Mouse (Mus musculus) liver, adult 2 months (tissue): ENCODE data around the gene Ambn. TPM values are rescaled to one million over a fixed set of nuclear protein-coding genes. Genes with fewer than 3 reads are reported as not detected.

Experiments
- DNase-seq: peaks from one replicate; pipeline ENCODE4 v3.0.0-alpha.2; 2011; ENCODE audit warnings: low read depth, low spot score; ENCODE audit errors: extremely low read depth
- H3K27ac ChIP-seq: fragments of 200-500 bp; replicated peaks from 2 replicates; pipeline ENCODE4 v1.5.1; 2012; ENCODE audit warnings: low read depth, mild to moderate bottlenecking, control low read depth, inconsistent platforms, low read length; ENCODE audit not compliant: insufficient read depth
- H3K27me3 ChIP-seq: fragments of 200-500 bp; 2 replicates; pipeline ENCODE4 v1.6.1; 2012; ENCODE audit warnings: mild to moderate bottlenecking, moderate library complexity, low read length, inconsistent platforms; ENCODE audit not compliant: control insufficient read depth, insufficient read depth
- H3K36me3 ChIP-seq: fragments of 200-500 bp; 2 replicates; pipeline ENCODE4 v1.6.1; 2012; ENCODE audit warnings: low read length, inconsistent platforms; ENCODE audit not compliant: control insufficient read depth, insufficient read depth
- H3K4me1 ChIP-seq: fragments of 200-500 bp; 2 replicates; pipeline ENCODE4 v1.6.1; 2011; ENCODE audit warnings: low read length; ENCODE audit not compliant: control insufficient read depth, insufficient read depth
- H3K4me3 ChIP-seq: fragments of 200-500 bp; 2 replicates; pipeline ENCODE4 v1.5.1; 2011; ENCODE audit warnings: low read depth, mild to moderate bottlenecking, control low read depth, low read length, moderate library complexity; ENCODE audit not compliant: insufficient read depth
- H3K79me2 ChIP-seq: fragments of 200-500 bp; 2 replicates; pipeline ENCODE4 v1.6.1; 2012; ENCODE audit warnings: inconsistent platforms, mild to moderate bottlenecking, low read length, moderate library complexity; ENCODE audit not compliant: control insufficient read depth, insufficient read depth
- H3K9ac ChIP-seq: fragments of 200-500 bp; 2 replicates; pipeline ENCODE4 v1.6.1; 2012; ENCODE audit warnings: low read depth, mild to moderate bottlenecking, control low read depth, inconsistent platforms, low read length
- CTCF ChIP-seq: fragments of 200-500 bp; IDR thresholded peaks from 2 replicates; pipeline ENCODE4 v1.5.1; 2011; ENCODE audit warnings: low read depth, low read length, control low read depth
- POLR2A ChIP-seq: fragments of 200-500 bp; IDR thresholded peaks from 2 replicates; pipeline ENCODE4 v1.6.1; 2011; ENCODE audit warnings: low read length, control low read depth; ENCODE audit not compliant: insufficient read depth; ENCODE audit errors: extremely low read depth
- WGBS: fragments of 180-500 bp; shearing (Covaris S2); methylation state at CpG from one replicate; pipeline ENCODE4 v1.1.7; 2018; 5-methylcytosine and 5-hydroxymethylcytosine counted together
- polyA plus RNA-seq: library from polyadenylated mRNA; depleted of rRNA; stranded (reverse); fragments of >200 nt; gene quantifications from 2 replicates; pipeline ENCODE4 v1.2.3, GENCODE M21; 2012; rRNA removed
- total RNA-seq: library from RNA; depleted of rRNA; stranded (reverse); fragments of >200 nt; gene quantifications from 2 replicates; pipeline ENCODE4 v1.2.3, GENCODE M21; 2014; rRNA removed

Gene Ambn
- total and polyA plus RNA-seq, 2 experiments, result not detected

GRCm38 (mm10) chr5:88487675-88488074 is 31.9 kb downstream of the Ambn start, which contains the start of gene Enam:
Gene Enam, plus strand, starts transcription at chr5:88487975.
- TF ChIP-seq POLR2A (no peak), CTCF (no peak)
- no peaks in the 10 kb centered on the region for H3K4me1 ChIP-seq
- no peaks in the 10 kb centered on the region for H3K36me3 ChIP-seq
- H3K4me3 ChIP-seq, result no peak within 1 kb of the TSS
- H3K9ac ChIP-seq, result no peak within 1 kb of the TSS
- no peak within 1 kb of the TSS for H3K27ac ChIP-seq
- no peaks in the 10 kb centered on the region for H3K79me2 ChIP-seq
- no peaks in the 10 kb centered on the region for H3K27me3 ChIP-seq
- DNase-seq, result no peak

GRCm38 (mm10) chr5:88489004-88489403 is 33.2 kb downstream of the Ambn start:
- Histone ChIP-seq H3K9ac (no peak overlapping the region), H3K36me3 (no peaks in the 10 kb centered on the region), H3K27me3 (no peaks in the 10 kb centered on the region), H3K4me3 (no peak overlapping the region), H3K27ac (no peak overlapping the region), H3K4me1 (no peaks in the 10 kb centered on the region), H3K79me2 (no peaks in the 10 kb centered on the region)
- DNase-seq, result no peak
- TF ChIP-seq POLR2A (no peak), CTCF (no peak)
- 58% methylated on average over 2 of the region's 2 CpGs for WGBS

GRCm38 (mm10) chr5:88491111-88491510 is 35.3 kb downstream of the Ambn start:
- Histone ChIP-seq H3K9ac (no peak overlapping the region), H3K27me3 (no peaks in the 10 kb centered on the region), H3K4me1 (no peaks in the 10 kb centered on the region), H3K79me2 (no peaks in the 10 kb centered on the region), H3K36me3 (no peaks in the 10 kb centered on the region), H3K4me3 (no peak overlapping the region), H3K27ac (no peak overlapping the region)
- 84% methylated on average over 5 of the region's 5 CpGs for WGBS
- no peak for DNase-seq
- no peak for TF ChIP-seq CTCF
- no peak for TF ChIP-seq POLR2A

GRCm38 (mm10) chr5:88499781-88500180 is 44.0 kb downstream of the Ambn start:
- DNase-seq, result no peak
- H3K27ac ChIP-seq, result no peak overlapping the region
- WGBS, result 90% methylated on average over 3 of the region's 3 CpGs

GRCm38 (mm10) chr5:88508555-88508954 is 52.8 kb downstream of the Ambn start:
- WGBS, result 39% methylated on average over 1 of the region's 1 CpGs

More at GRCm38 (mm10) chr5:88499781-88500180, 44.0 kb downstream of the Ambn start:
- TF ChIP-seq POLR2A, result no peak
- no peak for TF ChIP-seq CTCF
- Histone ChIP-seq H3K27me3 (no peaks in the 10 kb centered on the region), H3K4me1 (no peaks in the 10 kb centered on the region), H3K9ac (no peak overlapping the region), H3K36me3 (no peaks in the 10 kb centered on the region), H3K4me3 (no peak overlapping the region), H3K79me2 (no peaks in the 10 kb centered on the region)

GRCm38 (mm10) chr5:88508990-88509389 is 53.2 kb downstream of the Ambn start:
- H3K4me1 ChIP-seq, result no peaks in the 10 kb centered on the region
- peak; percentile 4 for DNase-seq
- no peaks in the 10 kb centered on the region for H3K79me2 ChIP-seq
- WGBS, result 89% methylated on average over 1 of the region's 1 CpGs
- H3K27me3 ChIP-seq, result no peaks in the 10 kb centered on the region
- no peaks in the 10 kb centered on the region for H3K36me3 ChIP-seq
- TF ChIP-seq CTCF, result no peak
- no peak for TF ChIP-seq POLR2A
- no peak overlapping the region for H3K27ac ChIP-seq
- no peak overlapping the region for H3K4me3 ChIP-seq
- no peak overlapping the region for H3K9ac ChIP-seq

More at GRCm38 (mm10) chr5:88508555-88508954, 52.8 kb downstream of the Ambn start:
- H3K9ac ChIP-seq, result no peak overlapping the region
- H3K27ac ChIP-seq, result no peak overlapping the region
- no peaks in the 10 kb centered on the region for H3K4me1 ChIP-seq
- H3K79me2 ChIP-seq, result no peaks in the 10 kb centered on the region
- no peak overlapping the region for H3K4me3 ChIP-seq
- no peaks in the 10 kb centered on the region for H3K27me3 ChIP-seq
- no peak for TF ChIP-seq CTCF
- peak; percentile 31 for DNase-seq
- H3K36me3 ChIP-seq, result no peaks in the 10 kb centered on the region

Other genes with a start within 250 kb of the Ambn start
- not detected in 2 replicates for gene Gm7714, start 187.1 kb upstream of the Ambn start, total RNA-seq
- not detected in 2 replicates for gene Gm7714, start 187.1 kb upstream of the Ambn start, polyA plus RNA-seq
- not detected in 2 replicates for gene Prol1, start 138.7 kb upstream of the Ambn start, total RNA-seq
- gene Prol1, start 138.7 kb upstream of the Ambn start, polyA plus RNA-seq, result not detected in 2 replicates
- not detected in 2 replicates for gene Amtn, start 79.9 kb upstream of the Ambn start, total RNA-seq
- not detected in 2 replicates for gene Amtn, start 79.9 kb upstream of the Ambn start, polyA plus RNA-seq
- gene Enam, start 32.0 kb downstream of the Ambn start, total RNA-seq, result not detected in 2 replicates
- gene Enam, start 32.0 kb downstream of the Ambn start, polyA plus RNA-seq, result not detected in 2 replicates
- 0.55 and 4.4 TPM in 2 replicates for gene Jchain, start 71.9 kb downstream of the Ambn start, total RNA-seq
- 0.54 and 0.83 TPM in 2 replicates for gene Jchain, start 71.9 kb downstream of the Ambn start, polyA plus RNA-seq
- 16.5 and 20.0 TPM in 2 replicates for gene Utp3, start 98.5 kb downstream of the Ambn start, total RNA-seq
- gene Utp3, start 98.5 kb downstream of the Ambn start, polyA plus RNA-seq, result 7.4 and 7.9 TPM in 2 replicates
- 27.9 and 31.6 TPM in 2 replicates for gene Rufy3, start 109.0 kb downstream of the Ambn start, total RNA-seq
- 7.6 and 9.7 TPM in 2 replicates for gene Rufy3, start 109.0 kb downstream of the Ambn start, polyA plus RNA-seq
- gene Grsf1, start 220.2 kb downstream of the Ambn start, total RNA-seq, result 54.6 and 57.9 TPM in 2 replicates
- 32.7 and 38.7 TPM in 2 replicates for gene Grsf1, start 220.2 kb downstream of the Ambn start, polyA plus RNA-seq